Mouse (Mus musculus) embryonic fibroblast, embryonic 13.5 days (primary cell): ENCODE data around the gene Pom121.

Experiments
- CTCF ChIP-seq: IDR thresholded peaks from 2 replicates; pipeline ENCODE4 v1.5.1; 2011; ENCODE audit warnings: mild to moderate bottlenecking, control low read depth, low read length, moderate library complexity, borderline replicate concordance; ENCODE audit not compliant: insufficient read depth
- POLR2A ChIP-seq: IDR thresholded peaks from 2 replicates; pipeline ENCODE4 v1.6.1; 2011; ENCODE audit warnings: low read depth, mild to moderate bottlenecking, control low read depth, low read length, moderate library complexity

DNA sequence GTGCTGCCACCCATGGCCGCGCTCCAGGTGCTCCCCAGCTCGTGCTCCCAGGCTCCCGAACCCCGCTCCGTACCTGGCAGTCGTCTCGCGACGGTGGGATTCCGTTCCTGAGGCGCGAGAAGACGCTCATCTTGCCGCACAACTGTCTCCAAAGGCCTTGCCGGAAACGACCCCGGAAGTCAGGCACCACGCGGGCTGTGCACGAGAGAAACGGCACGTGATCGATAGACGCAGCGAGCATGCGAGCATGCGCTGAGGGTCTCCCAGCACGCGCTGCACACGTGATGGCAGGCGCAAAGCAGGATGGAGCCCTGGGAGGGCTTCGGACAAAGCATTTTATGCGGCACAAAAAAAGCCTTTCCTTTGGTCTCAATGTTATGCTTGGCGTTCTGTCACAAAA is 44.5 kb downstream of the Pom121 start, which contains the start of gene Fkbp6:
- TF ChIP-seq CTCF, result no peak
- TF ChIP-seq POLR2A, result no peak
